Mouse (Mus musculus) brain, embryonic 14.5 days (tissue): ENCODE measurements around the gene Tenm2.

Experiments used
- CTCF ChIP-seq: fragments of 200-500 bp; IDR thresholded peaks from 2 replicates; pipeline ENCODE4 v1.5.1; 2012; ENCODE audit warnings: inconsistent platforms, mild to moderate bottlenecking, moderate library complexity, borderline replicate concordance; ENCODE audit not compliant: insufficient read depth, insufficient read length; ENCODE audit errors: extremely low read depth
- POLR2A ChIP-seq: fragments of 200-500 bp; IDR thresholded peaks from 2 replicates; pipeline ENCODE4 v1.6.1; 2012; ENCODE audit warnings: mild to moderate bottlenecking, inconsistent platforms, borderline replicate concordance; ENCODE audit not compliant: poor library complexity, insufficient read depth, insufficient read length, severe bottlenecking; ENCODE audit errors: extremely low read depth

DNA sequence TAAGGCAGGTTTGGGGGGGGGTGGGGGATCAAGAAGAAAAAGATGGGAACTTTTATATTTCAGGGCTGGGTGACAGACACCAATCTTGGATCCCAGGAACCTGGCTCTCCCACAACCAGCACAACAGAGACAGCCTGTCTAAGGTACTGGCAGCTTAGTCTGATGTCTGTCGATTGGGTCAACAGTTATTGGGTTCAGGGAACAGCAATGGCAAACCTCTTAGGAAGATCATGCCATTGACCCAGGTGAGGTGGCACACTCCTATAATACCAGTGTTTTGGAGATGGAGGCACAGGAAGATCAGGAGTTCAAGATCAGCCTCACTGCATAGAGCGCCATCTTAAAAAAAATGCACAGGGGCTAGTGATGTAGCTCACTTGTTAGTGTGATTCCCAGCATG lies 1273.3 kb downstream of the Tenm2 start:
- no peak for TF ChIP-seq POLR2A
- TF ChIP-seq CTCF = no peak
